Mouse (Mus musculus) mammary gland, adult 2 months (tissue): ENCODE data around the gene Gm20449. TPM values are rescaled to one million over a fixed set of nuclear protein-coding genes. Genes with fewer than 3 reads are reported as not detected.

Experiments
- polyA plus RNA-seq: library from polyadenylated mRNA; depleted of rRNA; stranded (reverse); fragments of >200 nt; gene quantifications from 2 replicates; pipeline ENCODE4 v1.2.3, GENCODE M21; 2012; ENCODE audit warnings: low replicate concordance; rRNA removed

The Gm20449 gene
- polyA plus RNA-seq, result 0.16 TPM in 1 of 2 replicates, not detected in the other

GRCm38 (mm10) chr7:41499389-41500049 is at the start of gene Gm20449, which contains the start of gene AW146154:
Gene Gm20449, minus strand, starts transcription at chr7:41499417.
Gene AW146154, minus strand, starts transcription at chr7:41499890.

DNA sequence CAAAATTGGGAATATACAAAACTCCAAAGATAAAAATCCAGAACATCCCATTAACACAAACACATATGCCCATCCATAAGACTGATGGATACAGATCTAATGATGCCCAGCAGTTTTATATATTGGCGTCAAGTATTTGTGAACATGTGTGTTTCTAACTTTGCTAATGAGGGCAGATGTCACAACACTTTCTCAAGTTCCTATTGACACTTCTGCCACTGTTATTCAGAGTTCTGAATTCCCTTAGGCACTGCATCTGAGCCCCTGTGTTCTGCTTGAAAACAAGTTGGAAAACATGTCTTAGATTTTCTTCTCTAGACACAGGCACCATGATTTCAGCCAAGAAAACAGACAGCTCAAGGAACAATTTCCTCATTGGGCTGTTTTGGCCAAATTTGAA is 50.6 kb downstream of the Gm20449 start, which contains the start of gene Vmn2r57:
TSS of gene Vmn2r57 (minus strand) at position 101 of the 400 bp plus-strand sequence.

GRCm38 (mm10) chr7:41393048-41393971 is 105.9 kb downstream of the Gm20449 start, which contains the start of gene AI987944:
Gene AI987944, minus strand, starts transcription at chr7:41393379.

Other genes starting within 250 kb of the Gm20449 start
- 3.3 and 6.9 TPM in 2 replicates for gene AI987944, start 106.0 kb downstream of the Gm20449 start, polyA plus RNA-seq
- 0.05 and 0.19 TPM in 2 replicates for gene Vmn2r57, start 50.7 kb downstream of the Gm20449 start, polyA plus RNA-seq
- 3.7 and 6.9 TPM in 2 replicates for gene AW146154, start 473 bp upstream of the Gm20449 start, polyA plus RNA-seq
- gene Gm6871, start 74.2 kb upstream of the Gm20449 start, polyA plus RNA-seq, result not detected in 2 replicates
- 1.7 and 4.7 TPM in 2 replicates for gene 2610021A01Rik, start 99.8 kb upstream of the Gm20449 start, polyA plus RNA-seq
- gene Zfp788, start 133.8 kb upstream of the Gm20449 start, polyA plus RNA-seq, result 0.35 and 1.0 TPM in 2 replicates